Mouse (Mus musculus): ENCODE measurements at regions not wholly inside any gene's neighbourhood (a gene's known extent, or its start where the extent isn't known, plus 50 kb on each side); places are given as distances from the start of the nearest gene placed in this dataset.

- no peak for TF ChIP-seq POLR2A (IDR thresholded peaks at IDR 0.05; ENCODE audit: borderline replicate concordance, insufficient read depth, low read length)
- no peak for TF ChIP-seq CTCF (IDR thresholded peaks at IDR 0.05; ENCODE audit: borderline replicate concordance, insufficient read depth, low read depth, low read length)
These were observed 157.7 kb upstream of the Usp25 start for GRCm38 (mm10) chr16:76855797-76856196.

Data from cerebellum, adult 2 months (tissue).